Comparison of ENCODE assay signal across 8 mouse cellular contexts in the genomic region with DNA sequence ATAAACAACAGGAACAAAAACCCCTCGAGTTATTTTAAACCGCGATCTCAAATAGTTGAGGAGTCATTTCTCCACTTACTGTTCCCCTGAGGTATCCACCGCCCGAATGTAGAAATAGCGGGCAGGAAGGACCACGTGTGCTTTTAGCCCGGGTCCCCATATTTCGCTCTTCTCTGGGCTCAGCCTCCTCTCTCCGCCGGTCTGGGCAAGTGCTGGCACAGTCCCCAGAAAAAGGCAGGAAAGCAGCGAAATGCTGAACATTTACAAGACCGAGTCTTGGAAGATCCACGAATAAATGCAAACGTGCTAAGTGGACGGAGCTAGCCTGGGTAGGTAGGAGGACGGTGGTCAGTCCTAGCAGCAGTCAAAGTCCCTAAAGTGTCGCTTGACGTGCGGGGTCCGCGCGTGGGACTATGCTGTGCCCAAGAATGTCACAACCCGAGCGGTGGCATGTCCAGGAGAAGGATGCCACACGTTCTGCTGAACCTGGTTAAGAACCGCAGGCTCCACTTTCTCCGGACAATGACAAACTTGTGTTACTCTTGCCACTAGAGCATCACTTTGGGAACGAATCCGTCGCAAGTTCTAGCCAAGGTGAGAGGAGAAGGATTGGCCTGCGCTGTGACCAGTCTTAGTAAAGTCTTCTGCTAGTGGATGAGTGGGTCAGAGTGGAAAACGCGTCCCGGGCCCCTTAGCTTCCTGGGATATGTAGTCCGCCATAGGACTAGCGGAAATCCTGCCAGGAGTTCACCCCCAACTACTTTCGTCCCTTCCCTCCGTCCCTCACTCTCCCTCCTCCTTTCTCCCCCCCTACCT. TPM values are rescaled to one million over a fixed set of nuclear protein-coding genes. Genes with fewer than 3 reads are reported as not detected.
A peak's percentile ranks its signal among the peaks of the same experiment; 100 is the strongest.
DNase-seq lines count a peak whose midpoint lies in the region; ATAC-seq lines count a peak whose summit lies in the region.

A gene (minus strand): TSS at position 570 of the 816 bp plus-strand sequence.
A gene (plus strand): TSS at position 719 of the 816 bp plus-strand sequence.

- peak; percentile 83 for ATAC-seq in activated CD4-positive, CD25-positive, alpha-beta regulatory T cell, adult 4 months
- peak; percentile 78 for ATAC-seq in megakaryocyte progenitor cell, adult 5-6 weeks (replicated peaks; ENCODE audit: poor library complexity)

- DNase-seq in embryo, embryonic 10 days (ENCODE audit: low spot score): peak; percentile 96
- DNase-seq in gastrocnemius, postnatal 10 days: peak; percentile 74
- peak; percentile 85 for DNase-seq in induced T-regulatory cell, adult 2 months (ENCODE audit: low read depth)
- peak; percentile 92 to 96 for DNase-seq in left cerebral cortex, adult 9 months (ENCODE audit: low spot score in 2 of 2)
- peak; percentile 88 for DNase-seq in right cerebral cortex, postnatal 14 days
- peak; percentile 77 to 89 for DNase-seq in urinary bladder, postnatal 36 days (ENCODE audit: low spot score in 2 of 2)

RNA-seq across cellular contexts. Expression of the first gene that starts in this region (rescaled TPM):
- polyA plus RNA-seq in activated CD4-positive, CD25-positive, alpha-beta regulatory T cell, adult 4 months (2017; shearing (Covaris generic)): 10 to 100 TPM; 13.6 to 13.9 TPM
- total RNA-seq in gastrocnemius, postnatal 10 days (2021): 10 to 100 TPM; 12.3 to 14.3 TPM
- 38.7 and 41.8 TPM in 2 replicates for total RNA-seq in megakaryocyte progenitor cell, adult 5-6 weeks (2015)
- 34.3 and 35.7 TPM in 2 replicates for total RNA-seq in megakaryocyte progenitor cell, adult 5-6 weeks (2017)

RNA-seq across cellular contexts. Expression of the second gene that starts in this region (rescaled TPM):
- polyA plus RNA-seq in activated CD4-positive, CD25-positive, alpha-beta regulatory T cell, adult 4 months (2017; shearing (Covaris generic)): 1 to 10 TPM; 9.0 TPM
- 1 to 10 TPM; 8.1 to 8.8 TPM for total RNA-seq in gastrocnemius, postnatal 10 days (2021)
- total RNA-seq in megakaryocyte progenitor cell, adult 5-6 weeks (2015): 17.9 and 20.6 TPM in 2 replicates
- total RNA-seq in megakaryocyte progenitor cell, adult 5-6 weeks (2017): 10.1 and 10.9 TPM in 2 replicates

Comparison
In these comparisons a context has a peak if more than half of its experiments do, and no peak if none do; other contexts are left out.
1. Peak in every context shown above with its lines: DNase-seq and ATAC-seq.